Mouse (Mus musculus) stomach, embryonic 14.5 days (tissue): ENCODE measurements around the gene Ccdc117. TPM values are rescaled to one million over a fixed set of nuclear protein-coding genes. Genes with fewer than 3 reads are reported as not detected.

Experiments used
- ATAC-seq: fragments of 200-750 bp; cut with Nextera tagmentation; 2 replicates; pipeline ENCODE4 v1.8.0; 2017; ENCODE audit warnings: low read depth, moderate TSS enrichment; ENCODE audit not compliant: insufficient number of reproducible peaks, insufficient read depth, low FRiP score
- H3K27ac ChIP-seq: fragments of 300-500 bp; sonication (generic); 2 replicates; pipeline ENCODE4 v1.5.1; 2014; ENCODE audit warnings: mild to moderate bottlenecking, low read length, moderate library complexity, mixed read lengths
- H3K27me3 ChIP-seq: fragments of 300-500 bp; sonication (generic); 2 replicates; pipeline ENCODE4 v1.6.1; 2014; ENCODE audit warnings: low read length, control low read depth, mixed read lengths; ENCODE audit not compliant: control insufficient read depth, insufficient read depth
- H3K36me3 ChIP-seq: fragments of 300-500 bp; sonication (generic); 2 replicates; pipeline ENCODE4 v1.6.1; 2014; ENCODE audit warnings: mild to moderate bottlenecking, control low read depth, low read length, moderate library complexity, mixed read lengths; ENCODE audit not compliant: control insufficient read depth, insufficient read depth
- H3K4me1 ChIP-seq: fragments of 300-500 bp; sonication (generic); 2 replicates; pipeline ENCODE4 v1.6.1; 2014; ENCODE audit warnings: low read length, control low read depth, mixed read lengths; ENCODE audit not compliant: control insufficient read depth, insufficient read depth
- H3K4me2 ChIP-seq: fragments of 300-500 bp; sonication (generic); replicated peaks from 2 replicates; pipeline ENCODE4 v1.6.1; 2014; ENCODE audit warnings: low read depth, low read length, control low read depth
- H3K4me3 ChIP-seq: fragments of 300-500 bp; sonication (generic); 2 replicates; pipeline ENCODE4 v1.5.1; 2014; ENCODE audit warnings: low read depth, low read length, control low read depth
- H3K9ac ChIP-seq: fragments of 300-500 bp; sonication (generic); replicated peaks from 2 replicates; pipeline ENCODE4 v1.6.1; 2014; ENCODE audit warnings: low read depth, mild to moderate bottlenecking, control low read depth, low read length, moderate library complexity, mixed read lengths
- H3K9me3 ChIP-seq: fragments of 300-500 bp; sonication (generic); 2 replicates; pipeline ENCODE4 v1.6.1; 2016; ENCODE audit warnings: low read depth, low read length, control low read depth; ENCODE audit not compliant: control insufficient read depth
- WGBS: fragments of 180-500 bp; shearing (Covaris S2); extraction: QIAGEN DNeasy Blood & Tissue Kit; methylation state at CpG from one replicate; pipeline ENCODE4 v1.1.7; 2014; 5-methylcytosine and 5-hydroxymethylcytosine counted together
- polyA plus RNA-seq: library from polyadenylated mRNA; unstranded; fragments of >200 nt; fragmentation: Nextera tagmentation; extraction: Ambion mirVana; gene quantifications from 2 replicates; pipeline ENCODE4 v1.2.1, GENCODE M21; 2014

The Ccdc117 gene
- polyA plus RNA-seq, 1 experiment from 2014 or later: 19.4 TPM

- Histone ChIP-seq H3K4me1 (peaks cover 3% of the 10 kb centered on the region; the same call in 1 of the 2 replicates), H3K9me3 (no peaks in the 10 kb centered on the region), H3K36me3 (peaks cover 79% of the 10 kb centered on the region), H3K9ac (no peak overlapping the region), H3K4me2 (no peak overlapping the region), H3K27ac (no peak overlapping the region), H3K4me3 (no peak overlapping the region), H3K27me3 (no peaks in the 10 kb centered on the region)
- 79% methylated on average over 5 of the region's 5 CpGs for WGBS
- ATAC-seq: no peak
These were observed 14.0 kb downstream of the Ccdc117 start for GRCm38 (mm10) chr11:5527865-5528523.

GRCm38 (mm10) chr11:5526573-5527439 lies 15.2 kb downstream of the Ccdc117 start:
- Histone ChIP-seq H3K4me1 (peaks cover 13% of the 10 kb centered on the region; the same call in 1 of the 2 replicates), H3K9me3 (no peaks in the 10 kb centered on the region), H3K4me3 (no peak overlapping the region), H3K4me2 (no peak overlapping the region), H3K27me3 (no peaks in the 10 kb centered on the region), H3K9ac (no peak overlapping the region), H3K27ac (no peak overlapping the region), H3K36me3 (peaks cover 70% of the 10 kb centered on the region)
- WGBS: 86% methylated on average over 7 of the region's 7 CpGs
- no peak for ATAC-seq

GRCm38 (mm10) chr11:5525418-5525817 lies 16.6 kb downstream of the Ccdc117 start:
- Histone ChIP-seq H3K27ac (no peak overlapping the region), H3K4me1 (peaks cover 13% of the 10 kb centered on the region; the same call in 1 of the 2 replicates), H3K36me3 (peaks cover 60% of the 10 kb centered on the region), H3K4me2 (no peak overlapping the region), H3K4me3 (no peak overlapping the region), H3K9me3 (no peaks in the 10 kb centered on the region), H3K9ac (no peak overlapping the region), H3K27me3 (no peaks in the 10 kb centered on the region)
- ATAC-seq: no peak
- WGBS: 80% methylated on average over 4 of the region's 4 CpGs

- no peak for ATAC-seq
- Histone ChIP-seq H3K36me3 (peaks cover 47% of the 10 kb centered on the region), H3K4me3 (peak overlapping the region; percentile 99; the same call in 1 of the 2 replicates), H3K27ac (no peak overlapping the region), H3K4me1 (peaks cover 13% of the 10 kb centered on the region; the same call in 1 of the 2 replicates), H3K27me3 (no peaks in the 10 kb centered on the region), H3K4me2 (peak overlapping the region; percentile 60), H3K9ac (no peak overlapping the region), H3K9me3 (no peaks in the 10 kb centered on the region)
- 86% methylated on average over 11 of the region's 11 CpGs for WGBS
These were observed 19.1 kb downstream of the Ccdc117 start for GRCm38 (mm10) chr11:5522798-5523415.

GRCm38 (mm10) chr11:5521516-5522291 lies 20.3 kb downstream of the Ccdc117 start:
- Histone ChIP-seq H3K36me3 (peaks cover 39% of the 10 kb centered on the region), H3K9ac (peak overlapping the region; percentile 95), H3K4me1 (peaks cover 13% of the 10 kb centered on the region; the same call in 1 of the 2 replicates), H3K27me3 (no peaks in the 10 kb centered on the region), H3K9me3 (no peaks in the 10 kb centered on the region), H3K4me2 (peak overlapping the region; percentile 60), H3K4me3 (peak overlapping the region; percentile 99), H3K27ac (peak overlapping the region; percentile 94)
- peak; percentile 69 for ATAC-seq
- WGBS: under 1% methylated on average over 33 of the region's 34 CpGs

GRCm38 (mm10) chr11:5521266-5521515 lies 20.8 kb downstream of the Ccdc117 start:
- H3K27me3 ChIP-seq: no peaks in the 10 kb centered on the region
- H3K4me3 ChIP-seq: peak overlapping the region; percentile 99
- peak; percentile 12; the same call in 1 of the 2 replicates for ATAC-seq
- peak overlapping the region; percentile 94 for H3K27ac ChIP-seq
- under 1% methylated on average over 13 of the region's 13 CpGs for WGBS
- H3K4me1 ChIP-seq: peaks cover 13% of the 10 kb centered on the region; the same call in 1 of the 2 replicates
- H3K9me3 ChIP-seq: no peaks in the 10 kb centered on the region
- peak overlapping the region; percentile 95 for H3K9ac ChIP-seq
- H3K4me2 ChIP-seq: peak overlapping the region; percentile 60
- H3K36me3 ChIP-seq: peaks cover 34% of the 10 kb centered on the region

GRCm38 (mm10) chr11:5520412-5521265 lies 21.3 kb downstream of the Ccdc117 start, which contains the start of gene Xbp1:
Xbp1 (plus strand) TSS chr11:5520659.
- peak within 1 kb of the TSS; percentile 94 for H3K27ac ChIP-seq
- H3K4me2 ChIP-seq: peak within 1 kb of the TSS; percentile 60
- peak within 1 kb of the TSS; percentile 99 for H3K4me3 ChIP-seq
- ATAC-seq: peak; percentile 98
- under 1% methylated on average over 72 of the region's 72 CpGs for WGBS
- H3K9me3 ChIP-seq: no peaks in the 10 kb centered on the region
- H3K27me3 ChIP-seq: no peaks in the 10 kb centered on the region
- peak within 1 kb of the TSS; percentile 95 for H3K9ac ChIP-seq
- H3K4me1 ChIP-seq: peaks cover 13% of the 10 kb centered on the region; the same call in 1 of the 2 replicates
- peaks cover 28% of the 10 kb centered on the region for H3K36me3 ChIP-seq
